Mouse (Mus musculus) kidney, embryonic 15.5 days (tissue): ENCODE measurements at regions not wholly inside any gene's neighbourhood (a gene's known extent, or its start where the extent isn't known, plus 50 kb on each side); places are given as distances from the start of the nearest gene placed in this dataset.

ENCODE experiments used
- ATAC-seq: fragments of 200-750 bp; cut with Nextera tagmentation; replicated peaks from 2 replicates; pipeline ENCODE4 v1.8.0; 2017; ENCODE audit warnings: moderate TSS enrichment; ENCODE audit not compliant: low FRiP score
- H3K27ac ChIP-seq: fragments of 300-500 bp; sonication (generic); 2 replicates; pipeline ENCODE4 v1.5.1; 2015; ENCODE audit warnings: mild to moderate bottlenecking, inconsistent platforms
- H3K27me3 ChIP-seq: fragments of 300-500 bp; sonication (generic); 2 replicates; pipeline ENCODE4 v1.6.1; 2015; ENCODE audit warnings: inconsistent platforms
- H3K36me3 ChIP-seq: fragments of 300-500 bp; sonication (generic); 2 replicates; pipeline ENCODE4 v1.6.1; 2015; ENCODE audit warnings: inconsistent platforms
- H3K4me1 ChIP-seq: fragments of 300-500 bp; sonication (generic); 2 replicates; pipeline ENCODE4 v1.6.1; 2015; ENCODE audit warnings: inconsistent platforms
- H3K4me2 ChIP-seq: fragments of 300-500 bp; sonication (generic); 2 replicates; pipeline ENCODE4 v1.6.1; 2015; ENCODE audit warnings: moderate library complexity, mild to moderate bottlenecking, inconsistent platforms
- H3K4me3 ChIP-seq: fragments of 300-500 bp; sonication (generic); replicated peaks from 2 replicates; pipeline ENCODE4 v1.5.1; 2015; ENCODE audit warnings: mild to moderate bottlenecking, inconsistent platforms
- H3K9ac ChIP-seq: fragments of 300-500 bp; sonication (generic); 2 replicates; pipeline ENCODE4 v1.6.1; 2015; ENCODE audit warnings: mild to moderate bottlenecking, inconsistent platforms
- H3K9me3 ChIP-seq: fragments of 300-500 bp; sonication (generic); replicated peaks from 2 replicates; pipeline ENCODE4 v1.6.1; 2016; ENCODE audit warnings: inconsistent platforms
- WGBS: fragments of 180-500 bp; shearing (Covaris S2); methylation state at CpG from one replicate; pipeline ENCODE4 v1.1.7; 2015; ENCODE audit warnings: mixed read lengths; 5-methylcytosine and 5-hydroxymethylcytosine counted together

DNA sequence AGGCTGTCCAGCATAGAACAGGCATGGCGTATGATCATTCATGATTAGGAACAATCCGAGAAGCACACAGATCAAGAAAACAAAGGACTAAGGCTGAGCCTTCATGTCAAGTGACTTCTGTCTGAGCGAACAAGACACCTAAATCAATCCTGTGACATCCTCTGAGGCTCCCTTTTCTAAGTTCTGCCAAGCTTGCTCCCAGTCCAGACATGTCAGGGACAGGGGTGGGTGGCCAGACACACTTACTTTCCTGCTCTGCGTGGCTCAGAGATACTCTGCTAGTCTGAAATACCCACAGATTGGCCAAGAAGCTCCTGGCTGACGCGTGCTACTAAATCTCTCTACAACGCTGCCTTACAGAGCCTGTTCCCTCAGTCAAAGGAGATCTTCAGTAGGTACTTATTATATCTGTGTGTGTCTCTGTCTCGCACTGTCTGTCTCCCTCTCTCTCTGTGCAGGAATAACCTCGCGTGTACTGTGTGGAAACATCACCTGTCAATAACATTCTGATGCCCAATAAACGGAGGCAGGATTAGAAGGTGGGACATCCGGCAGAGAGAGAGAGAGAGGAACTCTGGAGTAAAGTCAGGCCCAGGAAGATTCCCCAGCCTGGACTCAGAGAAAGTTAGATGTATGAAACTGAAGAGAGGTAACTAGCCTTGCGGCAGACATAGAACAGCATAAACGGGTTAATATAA is 163.5 kb downstream of the Fam43a start:
- H3K4me3 ChIP-seq = no peak overlapping the region
- no peak overlapping the region for H3K9ac ChIP-seq
- no peak overlapping the region for H3K4me2 ChIP-seq
- H3K27ac ChIP-seq = no peak overlapping the region
- H3K4me1 ChIP-seq = peaks cover 15% of the 10 kb centered on the region
- no peak for ATAC-seq
- no peaks in the 10 kb centered on the region for H3K36me3 ChIP-seq
- H3K9me3 ChIP-seq = no peaks in the 10 kb centered on the region
- WGBS = 74% methylated on average over 14 of the region's 14 CpGs
- no peaks in the 10 kb centered on the region for H3K27me3 ChIP-seq

DNA sequence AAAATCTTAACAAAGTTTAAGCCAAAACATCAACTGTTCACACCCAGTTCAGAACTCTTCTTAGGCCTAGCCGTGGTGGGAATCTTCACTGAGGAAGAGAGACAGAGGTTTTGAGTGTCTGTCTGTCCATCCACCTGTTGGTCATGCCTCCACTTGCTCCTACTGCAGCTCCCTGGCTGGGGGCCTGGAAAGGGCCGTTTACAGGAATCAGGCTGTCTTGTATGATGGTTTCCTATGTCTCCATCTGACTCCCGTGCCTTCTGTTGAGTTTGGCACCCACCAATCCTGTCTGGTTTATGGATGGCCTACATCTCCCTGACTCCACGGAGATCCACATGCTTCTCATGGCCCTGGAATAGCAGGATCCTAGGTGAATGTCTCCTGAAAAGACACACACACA is 166.1 kb downstream of the Fam43a start:
- no peak overlapping the region for H3K9ac ChIP-seq
- H3K36me3 ChIP-seq = no peaks in the 10 kb centered on the region
- H3K9me3 ChIP-seq = no peaks in the 10 kb centered on the region
- H3K4me1 ChIP-seq = peaks cover 25% of the 10 kb centered on the region
- ATAC-seq = no peak
- H3K27me3 ChIP-seq = 0 out of 2 replicates have a peak, but pooled peaks cover 7% of the 10 kb centered on the region
- H3K27ac ChIP-seq = no peak overlapping the region
- H3K4me3 ChIP-seq = no peak overlapping the region
- 81% methylated on average over 4 of the region's 4 CpGs for WGBS
- H3K4me2 ChIP-seq = no peak overlapping the region

GRCm38 (mm10) chr16:30769007-30769442 is 169.5 kb downstream of the Fam43a start:
- H3K9me3 ChIP-seq = no peaks in the 10 kb centered on the region
- H3K27ac ChIP-seq = no peak overlapping the region
- no peak overlapping the region for H3K9ac ChIP-seq
- WGBS = 16% methylated on average over 5 of the region's 5 CpGs
- ATAC-seq = no peak
- peaks cover 30% of the 10 kb centered on the region for H3K4me1 ChIP-seq
- H3K27me3 ChIP-seq = 0 out of 2 replicates have a peak, but pooled peaks cover 7% of the 10 kb centered on the region
- H3K4me2 ChIP-seq = no peak overlapping the region
- no peaks in the 10 kb centered on the region for H3K36me3 ChIP-seq
- no peak overlapping the region for H3K4me3 ChIP-seq

DNA sequence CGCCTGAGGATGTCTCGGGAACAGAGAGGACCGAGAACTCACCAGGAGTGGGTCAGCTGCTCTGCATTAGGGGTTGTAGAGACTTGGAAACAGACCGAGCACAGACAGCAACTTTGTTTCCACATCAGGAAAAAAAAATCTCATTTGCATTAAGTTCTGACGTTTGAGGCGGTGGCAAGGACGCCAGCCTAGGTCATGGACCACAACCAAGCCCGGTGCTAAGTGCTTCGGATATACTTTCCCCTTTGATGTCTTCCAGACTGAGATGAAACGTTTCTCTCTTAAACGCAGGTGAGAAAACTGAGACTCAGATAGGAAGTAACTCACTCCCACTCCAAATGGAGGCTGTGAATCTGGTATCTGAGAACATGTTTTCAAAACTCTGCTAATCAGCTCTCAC is 169.9 kb downstream of the Fam43a start:
- H3K36me3 ChIP-seq = no peaks in the 10 kb centered on the region
- WGBS = 12% methylated on average over 11 of the region's 11 CpGs
- peaks cover 31% of the 10 kb centered on the region for H3K4me1 ChIP-seq
- H3K27ac ChIP-seq = no peak overlapping the region
- 0 out of 2 replicates have a peak, but pooled peaks cover 7% of the 10 kb centered on the region for H3K27me3 ChIP-seq
- no peaks in the 10 kb centered on the region for H3K9me3 ChIP-seq
- H3K9ac ChIP-seq = no peak overlapping the region
- no peak for ATAC-seq
- H3K4me3 ChIP-seq = no peak overlapping the region
- no peak overlapping the region for H3K4me2 ChIP-seq

GRCm38 (mm10) chr16:30772802-30773201 is 173.3 kb downstream of the Fam43a start:
- no peak overlapping the region for H3K4me2 ChIP-seq
- no peak overlapping the region for H3K4me3 ChIP-seq
- no peak overlapping the region for H3K9ac ChIP-seq
- peaks cover 52% of the 10 kb centered on the region for H3K4me1 ChIP-seq
- H3K27me3 ChIP-seq = 0 out of 2 replicates have a peak, but pooled peaks cover 7% of the 10 kb centered on the region
- no peak for ATAC-seq
- 46% methylated on average over 3 of the region's 3 CpGs for WGBS
- no peak overlapping the region for H3K27ac ChIP-seq
- H3K9me3 ChIP-seq = no peaks in the 10 kb centered on the region
- H3K36me3 ChIP-seq = no peaks in the 10 kb centered on the region

GRCm38 (mm10) chr16:30774951-30775661 is 175.6 kb downstream of the Fam43a start:
- Histone ChIP-seq H3K4me1 (peaks cover 42% of the 10 kb centered on the region), H3K4me2 (0 out of 2 replicates have a peak overlapping the region, but pooled peaks have one; percentile 3), H3K9ac (no peak overlapping the region), H3K27ac (peak overlapping the region; percentile 41; the same call in 1 of the 2 replicates), H3K27me3 (no peaks in the 10 kb centered on the region), H3K36me3 (no peaks in the 10 kb centered on the region), H3K4me3 (no peak overlapping the region), H3K9me3 (no peaks in the 10 kb centered on the region)
- WGBS = 41% methylated on average over 14 of the region's 14 CpGs
- peak; percentile 44; the same call in 1 of the 2 replicates for ATAC-seq

DNA sequence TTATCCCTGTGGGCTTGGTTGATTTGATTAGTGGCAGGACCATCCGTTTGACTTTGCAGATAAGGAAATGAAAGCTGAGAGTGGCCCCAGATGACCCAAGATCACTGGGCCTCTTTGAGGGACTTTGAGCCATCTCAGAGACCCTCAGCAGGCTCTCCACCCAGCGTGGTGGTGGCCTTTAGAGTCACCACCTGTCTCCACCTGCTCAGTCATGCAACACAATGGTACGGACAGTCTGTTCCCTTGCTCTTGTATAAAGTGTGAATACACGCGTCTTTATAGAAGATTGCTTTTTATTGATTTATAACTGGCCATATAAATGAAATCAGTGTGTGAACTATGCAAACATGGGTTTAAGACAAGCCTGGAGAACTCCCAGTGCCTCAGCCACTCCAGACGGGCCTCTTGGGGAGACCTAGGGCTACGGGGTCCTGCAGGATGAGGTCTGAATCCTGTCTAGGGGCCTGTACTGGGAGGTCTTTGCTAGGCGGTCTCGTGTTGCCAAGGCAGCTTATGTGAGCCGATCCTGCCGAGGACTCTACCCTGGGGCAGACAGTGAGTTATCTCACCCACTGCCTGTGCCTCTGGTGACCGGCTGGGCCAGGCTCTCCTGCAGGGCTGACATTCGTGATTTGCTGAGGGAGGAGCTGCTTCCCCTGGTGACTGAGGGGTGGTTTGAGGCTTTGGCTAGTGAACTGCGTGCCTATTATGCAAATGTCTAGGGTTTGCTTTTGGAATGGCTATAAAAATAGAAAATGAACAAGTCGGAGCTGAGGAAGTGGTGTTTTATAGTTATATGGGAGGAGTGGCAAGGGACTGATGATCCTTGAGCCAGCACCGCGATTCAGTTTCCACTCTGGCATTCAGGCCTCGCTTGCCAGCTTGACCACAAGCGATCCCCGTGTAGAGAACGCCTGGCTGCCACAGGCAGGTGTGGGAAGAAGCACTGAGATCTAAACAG is 176.5 kb downstream of the Fam43a start:
- Histone ChIP-seq H3K27me3 (no peaks in the 10 kb centered on the region), H3K4me2 (no peak overlapping the region), H3K4me1 (peaks cover 42% of the 10 kb centered on the region), H3K36me3 (no peaks in the 10 kb centered on the region), H3K4me3 (no peak overlapping the region), H3K9ac (no peak overlapping the region), H3K27ac (0 out of 2 replicates have a peak overlapping the region, but pooled peaks have one; percentile 2), H3K9me3 (no peaks in the 10 kb centered on the region)
- WGBS = 33% methylated on average over 21 of the region's 21 CpGs
- no peak for ATAC-seq

GRCm38 (mm10) chr16:30777416-30777815 is 177.9 kb downstream of the Fam43a start:
- Histone ChIP-seq H3K36me3 (no peaks in the 10 kb centered on the region), H3K27ac (no peak overlapping the region), H3K9me3 (no peaks in the 10 kb centered on the region), H3K27me3 (no peaks in the 10 kb centered on the region), H3K4me2 (no peak overlapping the region), H3K9ac (no peak overlapping the region), H3K4me1 (peaks cover 39% of the 10 kb centered on the region), H3K4me3 (no peak overlapping the region)
- 89% methylated on average over 6 of the region's 6 CpGs for WGBS
- ATAC-seq = no peak

- 61% methylated on average over 7 of the region's 7 CpGs for WGBS
- H3K27ac ChIP-seq = no peak overlapping the region
- no peak overlapping the region for H3K4me2 ChIP-seq
- no peaks in the 10 kb centered on the region for H3K27me3 ChIP-seq
- no peak overlapping the region for H3K9ac ChIP-seq
- H3K9me3 ChIP-seq = no peaks in the 10 kb centered on the region
- H3K4me1 ChIP-seq = peaks cover 32% of the 10 kb centered on the region
- no peak overlapping the region for H3K4me3 ChIP-seq
- H3K36me3 ChIP-seq = no peaks in the 10 kb centered on the region
- no peak for ATAC-seq
These were observed 178.6 kb downstream of the Fam43a start for GRCm38 (mm10) chr16:30778078-30778477.

- peaks cover 25% of the 10 kb centered on the region for H3K4me1 ChIP-seq
- no peak for ATAC-seq
- WGBS = 71% methylated on average over 5 of the region's 5 CpGs
These were observed 179.4 kb downstream of the Fam43a start for GRCm38 (mm10) chr16:30778945-30779344.

DNA sequence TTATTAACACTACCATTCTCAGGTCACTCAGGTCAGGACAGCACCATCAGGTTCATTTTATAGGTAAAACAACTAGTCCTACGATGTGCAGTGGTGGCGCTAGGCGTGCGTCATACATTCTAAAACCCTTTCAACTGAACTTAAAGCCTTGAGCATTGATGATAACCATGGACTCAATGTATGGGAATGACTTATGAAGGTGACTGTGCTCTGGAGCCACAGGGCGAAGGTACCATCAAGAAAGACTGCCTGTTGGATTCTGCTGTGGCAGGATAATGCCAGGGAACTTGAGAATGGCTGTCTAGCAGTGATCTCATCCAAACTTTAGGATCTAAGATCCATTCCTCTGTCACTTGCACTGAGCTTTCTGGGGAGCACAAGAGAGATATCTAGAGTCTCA is 184.7 kb downstream of the Fam43a start:
- Histone ChIP-seq H3K27ac (no peak overlapping the region), H3K9ac (no peak overlapping the region), H3K36me3 (no peaks in the 10 kb centered on the region), H3K4me3 (no peak overlapping the region), H3K27me3 (no peaks in the 10 kb centered on the region), H3K4me2 (no peak overlapping the region), H3K9me3 (no peaks in the 10 kb centered on the region), H3K4me1 (peaks cover 13% of the 10 kb centered on the region)
- ATAC-seq = no peak
- WGBS = 96% methylated on average over 5 of the region's 5 CpGs

More at GRCm38 (mm10) chr16:30778945-30779344, 179.4 kb downstream of the Fam43a start:
- Histone ChIP-seq H3K27ac (no peak overlapping the region), H3K27me3 (no peaks in the 10 kb centered on the region), H3K9me3 (no peaks in the 10 kb centered on the region), H3K4me3 (no peak overlapping the region), H3K4me2 (no peak overlapping the region), H3K9ac (no peak overlapping the region), H3K36me3 (no peaks in the 10 kb centered on the region)
